Mouse (Mus musculus): Measurements from ENCODE around the gene Foxj3.

The Foxj3 gene

GRCm38 (mm10) chr4:119637176-119637845 lies 100.5 kb downstream of the Foxj3 start, which contains the start of gene Guca2a:
Gene Guca2a, plus strand, starts transcription at chr4:119637704.
- no peak for DNase-seq (ENCODE audit: low read depth, low spot score)

DNA sequence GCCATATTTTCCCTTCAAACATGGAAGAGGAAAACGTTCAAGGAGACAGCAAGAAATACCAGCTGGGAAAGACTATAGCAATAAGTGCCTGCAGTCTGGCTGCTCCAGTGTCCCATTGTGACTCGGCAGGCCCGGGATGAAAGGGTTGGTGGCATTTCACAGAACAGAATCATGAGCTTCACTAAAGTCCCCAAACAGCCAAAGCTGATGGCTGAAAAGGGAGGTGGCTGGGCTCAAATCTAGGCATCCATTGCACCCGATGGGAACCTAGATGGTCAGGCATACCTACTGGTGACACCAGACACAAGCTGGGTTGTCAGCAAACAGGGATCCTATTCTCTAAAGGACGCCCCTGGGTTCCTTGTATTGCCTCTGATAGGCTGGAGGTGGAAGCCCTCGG lies 101.1 kb downstream of the Foxj3 start:
- DNase-seq (ENCODE audit: low read depth, low spot score) = no peak

GRCm38 (mm10) chr4:119638656-119639055 lies 101.9 kb downstream of the Foxj3 start:
- DNase-seq (ENCODE audit: low read depth, low spot score) = no peak

DNA sequence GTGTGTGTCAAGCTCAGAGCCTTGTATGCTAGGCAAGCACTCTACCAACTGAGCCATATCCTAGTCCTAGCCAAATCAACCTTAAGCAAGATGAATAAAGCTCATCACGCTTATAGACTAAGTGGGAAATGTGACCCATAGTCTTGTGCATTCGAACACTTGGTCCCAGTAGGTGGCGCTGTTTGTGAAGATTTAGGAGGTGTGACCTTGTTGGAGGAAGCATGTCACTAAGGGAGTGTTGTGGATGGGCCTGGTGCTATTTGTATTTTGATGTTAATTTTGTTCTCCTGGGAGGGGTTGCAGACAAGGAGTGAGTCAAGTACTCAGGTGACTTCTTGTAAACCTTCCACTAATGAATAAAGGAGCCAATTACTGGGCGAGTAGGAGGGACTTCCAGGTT lies 105.9 kb downstream of the Foxj3 start:
- DNase-seq (ENCODE audit: low read depth, low spot score) = no peak

GRCm38 (mm10) chr4:119657011-119657410 lies 120.2 kb downstream of the Foxj3 start:
- no peak for DNase-seq (ENCODE audit: low read depth, low spot score)

- no peak for DNase-seq (ENCODE audit: low read depth, low spot score)
These were observed 121.4 kb downstream of the Foxj3 start for GRCm38 (mm10) chr4:119658246-119658645.

DNA sequence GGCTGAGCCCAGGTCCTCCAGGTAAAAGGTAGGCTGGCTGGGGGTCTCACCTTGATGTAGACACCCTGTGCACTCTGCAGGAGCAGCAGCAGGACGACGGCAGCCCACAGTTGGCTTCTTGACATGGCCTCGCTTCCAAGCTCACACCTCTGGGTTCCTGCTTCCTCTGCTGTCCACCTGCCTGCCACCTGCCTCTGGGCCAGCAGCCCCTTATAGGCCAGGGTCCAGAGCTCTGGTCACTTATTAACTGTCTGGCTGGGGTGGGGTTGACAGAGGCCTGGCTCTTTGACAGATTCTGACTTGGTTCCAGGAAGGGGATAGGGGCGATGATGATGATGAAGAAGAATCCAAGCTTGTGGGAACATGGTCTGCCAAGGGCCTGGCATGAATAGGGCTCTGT lies 121.9 kb downstream of the Foxj3 start, which contains the start of gene Guca2b:
Gene Guca2b (minus strand): TSS at position 224 of the 400 bp plus-strand sequence.
- DNase-seq (ENCODE audit: low read depth, low spot score) = no peak

- DNase-seq (ENCODE audit: low read depth, low spot score) = no peak
These were observed 123.2 kb downstream of the Foxj3 start for GRCm38 (mm10) chr4:119660007-119660406.

- no peak for DNase-seq (ENCODE audit: low read depth, low spot score)
These were observed 125.3 kb downstream of the Foxj3 start for GRCm38 (mm10) chr4:119662151-119662550.

GRCm38 (mm10) chr4:119662976-119663375 lies 126.2 kb downstream of the Foxj3 start:
- DNase-seq (ENCODE audit: low read depth, low spot score) = no peak

DNA sequence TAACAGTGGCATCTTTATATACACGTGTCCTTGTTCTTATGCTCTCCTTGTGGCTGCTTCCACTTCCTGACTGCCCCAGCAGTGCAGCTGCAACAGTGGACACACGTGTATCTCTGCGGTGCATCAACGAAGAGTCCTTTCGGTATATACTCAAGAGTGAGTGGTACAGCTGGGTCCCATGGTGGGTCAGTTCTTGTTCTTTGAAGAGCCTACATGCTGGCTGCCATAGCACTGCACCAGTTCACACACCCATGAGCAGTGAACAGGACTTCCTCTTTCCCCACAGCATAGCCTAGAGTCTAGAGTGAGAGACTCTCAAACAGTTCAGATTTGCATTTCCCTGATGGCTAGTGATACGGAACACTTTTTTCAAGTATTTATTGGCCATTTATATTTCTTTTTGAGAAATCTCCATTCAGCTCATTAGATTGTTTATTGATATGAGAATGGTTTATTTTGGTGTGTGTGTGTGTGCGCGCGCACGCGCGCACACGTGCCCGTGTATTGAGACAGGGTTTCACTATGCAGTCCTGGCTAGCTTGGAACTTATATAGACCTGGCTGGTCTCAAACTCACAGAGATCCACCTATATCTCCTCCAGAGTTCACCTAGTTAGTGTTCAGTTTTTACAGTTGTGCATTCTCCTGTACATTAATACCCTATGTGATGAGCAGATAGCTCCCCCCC lies 126.7 kb downstream of the Foxj3 start:
- no peak for DNase-seq (ENCODE audit: low read depth, low spot score)

- DNase-seq (ENCODE audit: low read depth, low spot score) = no peak
These were observed 128.4 kb downstream of the Foxj3 start for GRCm38 (mm10) chr4:119665166-119665565.

- no peak for DNase-seq (ENCODE audit: low read depth, low spot score)
These were observed 129.3 kb downstream of the Foxj3 start for GRCm38 (mm10) chr4:119666116-119666515.

DNA sequence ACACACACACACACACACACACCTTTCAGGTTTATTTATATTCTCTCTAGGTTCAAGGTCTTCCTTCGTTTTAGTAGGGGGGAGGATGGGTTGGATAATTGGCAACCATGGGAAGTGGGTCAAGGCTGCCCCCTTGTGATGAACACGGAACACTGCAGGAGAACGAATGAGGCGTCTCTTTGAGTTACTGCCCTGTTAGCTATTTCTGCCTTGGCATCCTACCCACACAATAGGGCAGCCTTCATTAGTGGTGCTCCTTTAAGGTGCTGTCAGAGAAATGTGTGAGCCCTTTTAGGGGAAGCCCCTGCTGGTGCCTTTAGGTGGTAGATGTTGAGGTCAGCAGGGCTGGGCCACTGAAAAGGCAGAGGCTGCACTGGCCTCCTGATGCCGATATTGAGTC lies 130.7 kb downstream of the Foxj3 start:
- peak; percentile 63 for DNase-seq (ENCODE audit: low read depth, low spot score)

- no peak for DNase-seq (ENCODE audit: low read depth, low spot score)
These were observed 131.4 kb downstream of the Foxj3 start for GRCm38 (mm10) chr4:119668185-119668584.

GRCm38 (mm10) chr4:119668596-119668995 lies 131.8 kb downstream of the Foxj3 start:
- DNase-seq (ENCODE audit: low read depth, low spot score) = no peak

GRCm38 (mm10) chr4:119669356-119670209 lies 132.8 kb downstream of the Foxj3 start:
- no peak for DNase-seq (ENCODE audit: low read depth, low spot score)

DNA sequence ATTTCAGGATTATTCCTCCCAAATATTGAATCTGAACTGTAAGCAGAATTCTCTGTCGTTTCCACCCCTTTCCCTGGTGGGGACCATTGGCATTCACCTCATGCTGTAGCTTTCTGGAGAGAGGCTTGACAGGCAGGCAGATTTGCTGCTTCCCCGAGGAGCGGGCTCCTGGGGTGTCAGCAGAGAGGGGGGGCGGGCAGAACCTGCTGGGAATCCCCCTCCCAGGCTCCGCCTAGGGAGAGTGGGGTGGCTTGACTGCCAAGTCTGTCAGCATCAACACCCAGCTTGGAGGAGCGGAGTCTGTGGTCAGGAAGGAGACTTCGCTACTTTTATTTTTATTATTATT lies 133.4 kb downstream of the Foxj3 start:
- no peak for DNase-seq (ENCODE audit: low read depth, low spot score)

DNA sequence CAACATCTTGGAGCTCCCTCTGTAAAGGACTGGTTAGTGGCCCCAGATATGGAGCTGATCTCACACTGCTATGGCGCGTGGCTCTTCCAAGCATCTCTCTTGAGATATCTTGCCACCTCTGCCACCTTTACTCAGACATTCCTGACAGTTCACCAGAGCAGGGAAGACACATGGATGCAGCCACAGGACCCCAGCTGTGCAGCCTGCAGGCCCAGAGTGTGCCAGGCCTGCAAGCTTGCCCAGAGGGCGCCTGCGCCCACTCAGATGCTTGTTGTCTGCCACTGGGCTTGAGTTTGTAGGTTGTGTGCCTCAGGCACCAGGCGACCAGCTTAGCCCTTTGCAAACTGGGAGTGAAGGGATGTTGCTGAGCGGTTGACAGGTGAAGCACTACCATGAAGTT lies 133.9 kb downstream of the Foxj3 start:
- no peak for DNase-seq (ENCODE audit: low read depth, low spot score)

DNA sequence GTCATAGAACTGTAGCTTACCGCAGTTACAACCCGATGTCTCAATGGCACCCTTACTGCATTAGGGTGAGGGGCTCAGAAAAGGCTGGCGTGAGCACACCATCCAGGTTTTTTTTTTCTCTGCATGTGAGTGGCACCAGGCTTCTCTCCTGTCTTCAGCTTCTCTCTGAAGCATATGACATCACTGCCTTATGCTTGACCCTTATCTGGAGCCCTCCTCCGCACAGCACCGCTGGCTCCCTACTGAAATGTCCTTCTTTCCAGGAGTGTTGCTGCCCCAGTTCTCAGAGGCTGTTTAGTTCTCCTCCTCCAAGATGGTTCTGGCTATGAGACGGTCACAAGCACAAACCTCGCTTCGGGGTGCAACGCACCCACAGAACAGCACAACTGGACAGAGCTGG lies 134.4 kb downstream of the Foxj3 start:
- DNase-seq (ENCODE audit: low read depth, low spot score) = no peak

DNA sequence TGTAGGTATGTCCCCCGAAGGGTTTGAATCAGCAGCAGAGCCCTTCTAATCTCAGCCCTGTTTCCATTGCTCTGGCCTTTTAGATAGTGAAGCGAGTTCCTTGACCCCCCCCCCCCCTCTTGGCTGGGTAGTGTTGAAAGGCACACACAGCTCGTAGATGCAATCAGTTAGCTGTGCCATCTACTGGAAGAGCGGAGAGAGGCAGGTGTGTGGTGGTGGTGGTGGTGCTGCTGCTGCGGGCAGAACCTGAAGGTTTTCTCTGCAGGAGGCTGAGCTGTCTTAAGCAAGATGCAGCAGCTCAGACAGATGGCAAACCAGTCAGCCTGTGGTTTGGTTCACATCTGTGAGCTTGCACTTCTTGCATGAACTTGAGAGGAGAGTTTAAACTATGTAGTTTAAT lies 135.9 kb downstream of the Foxj3 start:
- DNase-seq (ENCODE audit: low read depth, low spot score) = no peak
